Mouse (Mus musculus) WW6 (cell line): ENCODE measurements around the gene Cox14.

Experiments
- DNase-seq: peaks from one replicate; pipeline ENCODE4 v3.0.0-alpha.2; 2013; ENCODE audit warnings: low read depth, low spot score

Gene Cox14

DNA sequence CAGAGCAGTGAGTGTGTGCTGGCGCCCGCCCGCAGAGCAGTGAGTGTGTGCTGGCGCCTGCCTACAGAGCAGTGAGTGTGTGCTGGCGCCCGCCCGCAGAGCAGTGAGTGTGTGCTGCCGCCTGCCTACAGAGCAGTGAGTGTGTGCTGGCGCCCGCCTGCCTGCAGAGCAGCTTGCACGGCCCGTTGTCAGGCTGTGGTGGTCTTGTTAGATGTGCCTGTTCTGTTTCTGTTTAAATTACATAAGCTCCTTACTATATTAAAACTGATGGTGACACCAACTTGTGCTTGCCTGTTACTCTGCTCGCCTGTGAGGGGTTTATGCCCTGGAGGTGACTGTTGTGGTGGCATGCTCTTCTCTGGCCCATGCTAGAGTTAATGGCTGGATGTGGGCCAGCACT, 17.2 kb upstream of the Cox14 start:
- DNase-seq, result no peak

GRCm38 (mm10) chr15:99710221-99711190, 14.9 kb upstream of the Cox14 start:
- no peak for DNase-seq

DNA sequence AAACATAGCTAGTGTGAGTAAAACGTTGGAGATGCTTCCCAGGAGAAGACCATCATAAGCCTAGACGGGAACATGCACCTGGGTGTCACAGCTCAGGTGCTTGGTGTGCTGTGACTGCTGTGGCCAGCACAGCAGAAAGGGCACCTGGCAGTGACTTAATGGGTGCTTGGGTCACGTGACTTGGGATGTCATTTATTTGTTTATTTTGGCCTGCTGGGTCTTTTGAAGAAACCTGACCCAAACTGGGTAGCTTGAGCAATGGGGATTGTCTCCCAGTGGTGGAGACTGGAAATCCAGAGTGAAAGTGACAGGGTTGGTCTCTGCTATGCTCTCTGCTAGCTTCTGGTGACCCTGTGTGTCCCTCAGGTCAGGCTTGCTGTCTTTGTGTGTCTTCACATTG, 13.9 kb upstream of the Cox14 start:
- no peak for DNase-seq

DNA sequence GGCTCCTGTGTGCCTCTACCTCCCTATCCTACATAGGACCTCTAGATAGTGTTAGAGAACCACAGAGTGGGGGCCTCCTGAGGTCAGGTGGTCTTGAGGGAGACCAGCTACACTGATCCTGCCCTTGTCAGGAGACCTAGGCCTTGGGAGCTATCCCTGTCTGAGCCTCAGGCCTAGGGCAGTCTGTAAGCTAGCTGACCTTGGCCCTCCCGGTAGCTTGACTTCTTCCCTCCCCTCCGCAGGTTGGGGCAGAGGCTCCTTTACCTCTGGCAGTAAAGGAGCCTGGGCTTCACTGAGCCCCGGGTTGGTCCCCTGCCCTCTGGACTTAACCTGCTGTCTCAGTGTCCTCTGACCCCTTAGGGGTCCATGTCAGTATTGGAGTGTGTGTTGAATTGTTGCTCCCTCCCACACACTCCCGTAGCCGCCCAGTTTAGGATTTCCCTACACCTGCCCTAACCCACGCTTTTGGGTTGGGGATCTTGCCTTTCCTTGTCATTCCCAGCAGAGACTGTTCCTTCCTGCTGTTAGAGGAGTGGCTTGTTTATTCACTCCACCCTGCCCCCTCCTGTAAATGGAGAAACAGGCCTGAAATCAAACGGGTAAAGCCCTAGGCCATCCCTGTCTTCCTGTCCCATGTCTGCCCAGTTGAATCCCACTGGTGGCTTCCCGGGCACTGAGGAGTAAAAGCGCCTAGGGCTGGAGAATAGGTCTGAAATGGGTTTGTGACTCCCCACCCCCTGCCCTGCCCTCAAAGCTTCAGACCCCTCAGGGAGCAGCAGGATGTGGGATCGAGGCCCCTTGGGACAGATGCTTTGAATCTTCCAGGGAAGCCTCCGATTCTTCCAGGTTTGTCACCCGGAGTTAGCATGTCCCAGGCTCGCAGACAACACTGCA, 12.5 kb upstream of the Cox14 start:
- no peak for DNase-seq

DNA sequence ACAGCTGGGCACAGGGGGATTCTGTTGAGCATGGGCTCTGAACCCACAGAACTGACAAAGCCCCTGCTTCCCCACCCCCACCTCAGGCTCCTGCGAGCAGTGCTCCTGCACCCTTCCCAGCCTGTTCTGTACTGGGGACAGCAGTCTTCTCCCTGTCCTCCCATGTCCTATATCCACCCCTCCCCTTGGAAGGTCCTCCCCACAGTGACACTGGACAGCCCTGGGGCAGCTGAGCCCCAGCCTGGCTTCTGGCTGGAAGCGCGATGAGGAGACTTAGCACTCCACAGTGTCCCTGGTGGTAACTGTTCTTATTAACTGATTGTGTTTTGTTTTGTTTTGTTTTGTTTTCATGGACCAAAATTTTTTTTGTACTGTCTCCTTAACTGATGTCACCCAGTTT, 11.8 kb upstream of the Cox14 start:
- DNase-seq, result no peak

- DNase-seq, result no peak
Observed at GRCm38 (mm10) chr15:99714206-99714605, 11.2 kb upstream of the Cox14 start.

- no peak for DNase-seq
Observed at GRCm38 (mm10) chr15:99714858-99715257, 10.6 kb upstream of the Cox14 start.

GRCm38 (mm10) chr15:99715361-99715865, 10.0 kb upstream of the Cox14 start:
- DNase-seq, result no peak

DNA sequence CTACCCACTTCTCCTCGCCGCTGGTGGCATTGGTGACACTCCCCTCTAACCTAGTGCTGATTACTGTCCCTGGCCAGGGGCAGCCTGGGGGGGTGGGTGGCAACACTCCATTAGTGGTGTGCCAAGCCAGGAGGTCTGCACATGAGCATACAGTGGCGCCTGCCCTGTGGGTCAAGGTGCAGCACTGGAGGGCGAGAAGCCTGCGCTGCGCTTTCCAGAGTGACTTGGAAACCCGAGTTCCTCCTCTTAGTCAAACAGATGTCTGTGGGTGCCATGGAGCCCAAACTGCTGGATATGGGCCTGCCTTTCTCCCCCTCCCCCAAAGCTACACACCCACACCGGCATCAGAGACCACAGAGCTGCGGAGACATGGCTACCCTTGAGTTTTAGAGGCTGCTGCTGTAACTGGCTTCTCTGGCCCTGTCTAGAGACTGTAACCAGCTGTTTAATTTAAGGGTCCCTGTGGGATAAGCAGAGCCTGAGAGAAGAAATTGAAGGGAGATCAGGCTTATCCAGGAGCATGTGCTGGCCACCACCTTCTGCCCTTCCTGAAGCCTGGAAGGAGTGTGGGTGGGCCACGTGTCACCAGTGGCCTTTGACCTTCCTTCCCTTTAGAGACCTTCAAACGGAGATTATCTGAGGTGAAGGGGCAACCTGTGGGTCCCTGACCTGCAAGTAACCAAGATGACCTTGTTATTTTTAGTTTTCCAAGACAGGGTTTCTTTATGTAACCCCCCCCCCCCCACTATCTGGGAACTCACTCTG, 9.3 kb upstream of the Cox14 start:
- no peak for DNase-seq

GRCm38 (mm10) chr15:99716814-99717213, 8.6 kb upstream of the Cox14 start:
- no peak for DNase-seq

GRCm38 (mm10) chr15:99717386-99718334, 7.8 kb upstream of the Cox14 start, which contains the start of gene Gpd1:
Gene Gpd1 (plus strand): TSS chr15:99717515.
- DNase-seq, result no peak

- no peak for DNase-seq
Observed at GRCm38 (mm10) chr15:99718461-99719021, 6.9 kb upstream of the Cox14 start.

- DNase-seq, result no peak
Observed at GRCm38 (mm10) chr15:99719865-99720264, 5.6 kb upstream of the Cox14 start.

DNA sequence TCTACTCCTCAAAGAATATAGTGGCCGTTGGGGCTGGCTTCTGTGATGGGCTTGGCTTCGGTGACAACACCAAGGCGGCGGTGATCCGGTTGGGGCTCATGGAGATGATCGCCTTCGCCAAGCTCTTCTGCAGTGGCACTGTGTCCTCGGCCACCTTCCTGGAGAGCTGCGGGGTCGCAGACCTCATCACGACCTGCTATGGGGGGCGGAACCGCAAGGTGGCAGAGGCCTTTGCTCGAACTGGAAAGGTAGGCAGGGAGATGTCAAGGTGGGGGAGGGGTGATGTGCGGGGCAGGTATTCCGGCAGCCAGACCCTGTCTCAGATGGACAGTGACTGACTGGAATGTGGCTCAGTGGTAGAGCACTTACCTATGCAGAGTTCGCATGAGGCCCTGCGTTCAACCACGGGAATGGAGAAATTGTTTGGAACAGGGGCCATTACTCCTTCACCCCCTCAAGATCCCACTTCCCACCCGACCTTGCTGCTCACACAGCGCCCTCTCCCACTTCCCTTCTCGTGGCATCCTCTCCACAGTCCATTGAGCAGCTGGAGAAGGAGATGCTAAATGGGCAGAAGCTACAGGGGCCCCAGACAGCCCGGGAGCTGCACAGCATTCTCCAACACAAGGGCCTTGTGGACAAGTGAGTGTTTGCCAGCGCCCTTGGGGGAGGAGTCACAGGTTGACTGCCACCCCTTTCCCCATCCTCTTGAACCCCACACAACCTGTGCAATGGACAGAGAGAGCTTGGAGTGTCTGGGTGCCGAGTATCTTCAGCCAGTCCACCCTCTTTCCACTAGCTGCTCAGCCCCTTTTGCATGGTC, 3.3 kb upstream of the Cox14 start:
- DNase-seq, result no peak

DNA sequence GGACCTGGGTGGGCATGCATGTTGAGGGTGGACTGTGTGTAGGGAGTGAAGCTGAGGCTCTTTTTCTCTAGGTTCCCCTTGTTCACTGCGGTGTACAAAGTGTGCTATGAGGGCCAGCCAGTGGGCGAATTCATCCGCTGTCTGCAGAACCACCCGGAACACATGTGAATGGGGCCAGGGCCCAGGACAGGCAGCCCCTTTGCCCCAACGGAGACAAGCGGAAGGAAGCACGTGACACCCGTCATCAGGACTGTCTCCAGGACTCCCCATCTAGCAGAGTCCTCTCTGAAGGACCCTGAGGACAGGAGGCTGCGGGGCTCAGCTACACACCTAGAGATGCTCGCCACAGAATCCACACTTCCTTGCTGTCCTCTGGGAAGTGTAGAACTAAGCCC, 2.3 kb upstream of the Cox14 start:
- DNase-seq, result no peak

DNA sequence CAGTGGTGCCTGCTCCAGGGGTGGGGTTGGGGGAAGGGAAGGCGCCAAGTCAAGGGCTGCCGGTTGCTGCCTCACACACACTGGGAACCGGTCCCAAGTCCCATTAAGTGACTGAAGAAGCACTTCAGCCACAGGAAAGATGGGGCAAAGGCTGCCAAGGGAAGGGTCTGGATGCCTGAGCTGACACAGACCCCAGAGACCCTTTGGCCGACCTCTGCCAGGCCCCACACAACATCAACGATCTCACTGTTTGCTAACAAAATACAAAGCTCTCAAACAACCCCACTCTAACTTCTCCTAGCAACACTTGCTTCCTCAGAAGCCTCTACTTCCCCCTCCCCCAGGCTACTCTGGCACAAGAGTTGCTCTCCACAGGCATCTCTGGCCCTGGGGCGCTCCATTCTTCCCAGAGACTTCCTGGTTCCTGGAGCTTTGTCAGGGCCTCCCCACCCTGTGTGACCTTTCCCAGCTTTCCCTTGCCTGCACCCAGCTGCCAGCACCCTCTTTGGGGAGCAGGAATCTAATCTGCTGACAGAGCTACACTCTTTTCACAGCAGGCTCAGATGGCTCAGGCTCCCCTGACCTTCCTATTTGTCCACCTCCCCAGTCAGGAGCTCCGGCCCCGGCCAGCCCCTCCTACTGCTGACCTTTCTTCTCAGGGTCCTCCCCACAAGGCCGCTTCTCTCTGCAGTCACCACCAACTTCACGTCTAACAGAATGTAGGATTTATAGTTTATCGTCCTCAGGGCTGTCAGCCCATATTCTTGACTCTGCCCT, 1.7 kb upstream of the Cox14 start:
- no peak for DNase-seq

- DNase-seq, result peak; percentile 43
Observed at GRCm38 (mm10) chr15:99724292-99725021, 961 bp upstream of the Cox14 start.

DNA sequence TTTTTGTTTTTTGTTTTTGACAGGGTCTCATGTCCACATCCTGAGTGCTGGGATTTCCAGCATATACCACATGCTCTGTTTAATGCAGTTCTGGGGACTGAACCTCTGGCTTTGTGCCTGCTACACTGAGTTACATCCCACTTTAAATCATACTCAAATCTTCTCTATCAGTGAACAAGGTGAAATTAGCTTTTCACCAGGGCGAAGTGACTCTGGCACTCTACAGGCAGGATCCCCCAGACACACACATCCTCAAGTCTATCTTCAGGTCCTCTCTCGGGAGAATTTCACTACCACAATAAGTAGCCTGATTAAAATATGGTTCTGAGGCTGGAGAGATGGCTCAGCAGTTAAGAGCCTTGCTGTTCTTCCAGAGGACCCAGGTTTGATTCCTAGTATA, 1.1 kb downstream of the Cox14 start:
- no peak for DNase-seq
